Mouse (Mus musculus) 3134 (cell line): Measurements from ENCODE around the gene Mocs3.
A peak's percentile ranks its signal among the peaks of the same experiment; 100 is the strongest.

ENCODE experiments used
- DNase-seq: peaks from one replicate; pipeline ENCODE4 v3.0.0-alpha.2; 2011; ENCODE audit warnings: low spot score; ENCODE audit not compliant: insufficient read length; ENCODE audit errors: extremely low read depth

Mocs3 gene

GRCm38 (mm10) chr2:168230026-168230728 is at the start of gene Mocs3, which contains the start of the genes Gm20716 and Dpm1:
Mocs3 (plus strand) TSS chr2:168230622.
Gm20716 (minus strand) TSS chr2:168230364.
Dpm1 (minus strand) TSS chr2:168230591.
- DNase-seq, result peak; percentile 96

- DNase-seq, result peak; percentile 55
Measured at GRCm38 (mm10) chr2:168191856-168192255, 38.6 kb upstream of the Mocs3 start.

- DNase-seq, result no peak
Measured at GRCm38 (mm10) chr2:168193685-168194084, 36.7 kb upstream of the Mocs3 start.

- DNase-seq, result no peak
Measured at GRCm38 (mm10) chr2:168195721-168196120, 34.7 kb upstream of the Mocs3 start.

- DNase-seq, result no peak
Measured at GRCm38 (mm10) chr2:168198421-168198820, 32.0 kb upstream of the Mocs3 start.

- no peak for DNase-seq
Measured at GRCm38 (mm10) chr2:168199476-168199875, 30.9 kb upstream of the Mocs3 start.

- no peak for DNase-seq
Measured at GRCm38 (mm10) chr2:168200014-168200691, 30.3 kb upstream of the Mocs3 start.

- DNase-seq, result no peak
Measured at GRCm38 (mm10) chr2:168204476-168204999, 25.9 kb upstream of the Mocs3 start.

GRCm38 (mm10) chr2:168205265-168205664 is 25.2 kb upstream of the Mocs3 start:
- peak; percentile 75 for DNase-seq

GRCm38 (mm10) chr2:168205681-168206631 is 24.5 kb upstream of the Mocs3 start:
- peak; percentile 49 for DNase-seq

- DNase-seq, result peak; percentile 92
Measured at GRCm38 (mm10) chr2:168206725-168207644, 23.4 kb upstream of the Mocs3 start, which contains the start of gene Adnp. Adnp (minus strand) TSS chr2:168207112.

GRCm38 (mm10) chr2:168207883-168208282 is 22.5 kb upstream of the Mocs3 start:
- no peak for DNase-seq

GRCm38 (mm10) chr2:168213788-168214397 is 16.5 kb upstream of the Mocs3 start:
- DNase-seq, result no peak

- no peak for DNase-seq
Measured at GRCm38 (mm10) chr2:168223326-168223725, 7.1 kb upstream of the Mocs3 start.

- peak; percentile 62 for DNase-seq
Measured at GRCm38 (mm10) chr2:168229116-168230025, 1.1 kb upstream of the Mocs3 start.

- no peak for DNase-seq
Measured at GRCm38 (mm10) chr2:168230773-168231470, 500 bp downstream of the Mocs3 start.

GRCm38 (mm10) chr2:168231471-168231829 is 1.0 kb downstream of the Mocs3 start:
- DNase-seq, result peak; percentile 22

GRCm38 (mm10) chr2:168233286-168233685 is 2.9 kb downstream of the Mocs3 start:
- no peak for DNase-seq
